Mouse (Mus musculus) myocyte (in vitro differentiated cells): ENCODE measurements around the gene Ppp2r5e. TPM values are rescaled to one million over a fixed set of nuclear protein-coding genes. Genes with fewer than 3 reads are reported as not detected.

Source experiments
- H3K27me3 ChIP-seq: one replicate; pipeline ENCODE4 v1.6.1; 2011; ENCODE audit not compliant: control insufficient read depth, insufficient read depth, insufficient read length
- H3K36me3 ChIP-seq: one replicate; pipeline ENCODE4 v1.6.1; 2011; ENCODE audit not compliant: control insufficient read depth, insufficient read depth
- H3K4me2 ChIP-seq: one replicate; pipeline ENCODE4 v1.6.1; 2011; ENCODE audit warnings: low read depth, control low read depth
- H3K4me3 ChIP-seq: one replicate; pipeline ENCODE4 v1.5.1; 2011; ENCODE audit warnings: mild to moderate bottlenecking, control low read depth, moderate library complexity
- H3K79me2 ChIP-seq: one replicate; pipeline ENCODE4 v1.6.1; 2011; ENCODE audit not compliant: control insufficient read depth, insufficient read depth
- H3ac ChIP-seq: one replicate; pipeline ENCODE4 v1.6.1; 2011; ENCODE audit not compliant: control insufficient read depth, insufficient read length
- CEBPB ChIP-seq: IDR thresholded peaks from 2 replicates; pipeline ENCODE4 v1.6.1; 2011; ENCODE audit warnings: mild to moderate bottlenecking, moderate library complexity; ENCODE audit not compliant: poor library complexity, insufficient read depth, severe bottlenecking
- E2F4 ChIP-seq: IDR thresholded peaks from one replicate; pipeline ENCODE4 v1.6.1; 2011; ENCODE audit warnings: mild to moderate bottlenecking, control low read depth, moderate library complexity; ENCODE audit not compliant: insufficient read depth
- MAX ChIP-seq: IDR thresholded peaks from one replicate; pipeline ENCODE4 v1.6.1; 2011; ENCODE audit warnings: low read depth, mild to moderate bottlenecking, control low read depth
- MYOD1 ChIP-seq, 3 experiments: IDR thresholded peaks; one replicate each; pipeline ENCODE4 v1.6.1; 2011; ENCODE audit warnings: control low read depth in 2 of 3, low read depth in 2 of 3, mild to moderate bottlenecking in 2 of 3, moderate library complexity in 1 of 3; ENCODE audit not compliant: insufficient read length in 2 of 3, control insufficient read depth in 1 of 3
- MYOG ChIP-seq, 3 experiments: IDR thresholded peaks; one replicate each; pipeline ENCODE4 v1.6.1; 2011; ENCODE audit warnings: control low read depth in 2 of 3, low read depth in 2 of 3, mild to moderate bottlenecking in 2 of 3; ENCODE audit not compliant: insufficient read length in 2 of 3, control insufficient read depth in 1 of 3, insufficient read depth in 1 of 3
- POLR2A ChIP-seq: IDR thresholded peaks from one replicate; pipeline ENCODE4 v1.6.1; 2011; ENCODE audit warnings: low read depth, mild to moderate bottlenecking, control low read depth, moderate library complexity; ENCODE audit not compliant: insufficient read length
- POLR2AphosphoS2 ChIP-seq: IDR thresholded peaks from one replicate; pipeline ENCODE4 v1.6.1; 2011; ENCODE audit warnings: low read depth, control low read depth; ENCODE audit not compliant: insufficient read length
- REST ChIP-seq: IDR thresholded peaks from one replicate; pipeline ENCODE4 v1.6.1; 2011; ENCODE audit warnings: mild to moderate bottlenecking, control low read depth, moderate library complexity; ENCODE audit not compliant: insufficient read depth, insufficient read length
- SRF ChIP-seq: IDR thresholded peaks from one replicate; pipeline ENCODE4 v1.6.1; 2011; ENCODE audit warnings: low read depth; ENCODE audit not compliant: control insufficient read depth, insufficient read length
- TCF12 ChIP-seq: IDR thresholded peaks from one replicate; pipeline ENCODE4 v1.6.1; 2011; ENCODE audit warnings: mild to moderate bottlenecking, control low read depth; ENCODE audit not compliant: poor library complexity, insufficient read depth, severe bottlenecking
- TCF3 ChIP-seq: IDR thresholded peaks from one replicate; pipeline ENCODE4 v1.6.1; 2011; ENCODE audit warnings: low read depth, control low read depth; ENCODE audit not compliant: insufficient read length
- USF1 ChIP-seq: IDR thresholded peaks from one replicate; pipeline ENCODE4 v1.6.1; 2011; ENCODE audit warnings: low read depth, mild to moderate bottlenecking, control low read depth, moderate library complexity
- polyA plus RNA-seq: library from polyadenylated mRNA; unstranded; fragments of >200 nt; fragmentation: generic; extraction: Trizol; gene quantifications from one replicate; pipeline ENCODE4 v1.2.1, GENCODE M21; 2012; ENCODE audit warnings: missing spikeins

The Ppp2r5e gene
- polyA plus RNA-seq, 1 experiment, result 15.4 TPM

DNA sequence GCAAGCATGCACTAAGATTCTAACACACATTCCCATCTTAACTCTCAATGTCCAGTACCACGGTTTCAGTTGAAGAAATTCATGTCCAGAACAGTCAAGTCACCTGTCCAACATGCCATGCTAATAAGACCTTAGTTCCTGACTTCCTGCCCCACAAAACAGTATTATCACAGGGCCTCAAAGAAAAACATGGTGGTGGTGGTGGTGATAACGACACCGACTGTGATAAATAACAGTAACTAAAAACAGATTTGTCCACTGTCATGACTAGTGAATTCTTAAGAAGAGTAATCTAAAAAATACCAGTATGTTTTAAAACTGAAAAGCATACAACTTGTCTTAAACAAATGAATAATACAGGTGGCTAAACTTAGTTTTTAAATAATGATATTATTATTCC lies 71.8 kb downstream of the Ppp2r5e start:
- Histone ChIP-seq H3K27me3 (no peaks in the 10 kb centered on the region), H3K4me3 (no peak overlapping the region), H3K36me3 (no peaks in the 10 kb centered on the region), H3ac (no peak overlapping the region), H3K4me2 (no peak overlapping the region), H3K79me2 (peaks cover 69% of the 10 kb centered on the region)
- TF ChIP-seq USF1, result no peak
- TF ChIP-seq REST, result no peak
- TF ChIP-seq CEBPB, result no peak
- no peak for TF ChIP-seq MAX
- TF ChIP-seq TCF12, result no peak

DNA sequence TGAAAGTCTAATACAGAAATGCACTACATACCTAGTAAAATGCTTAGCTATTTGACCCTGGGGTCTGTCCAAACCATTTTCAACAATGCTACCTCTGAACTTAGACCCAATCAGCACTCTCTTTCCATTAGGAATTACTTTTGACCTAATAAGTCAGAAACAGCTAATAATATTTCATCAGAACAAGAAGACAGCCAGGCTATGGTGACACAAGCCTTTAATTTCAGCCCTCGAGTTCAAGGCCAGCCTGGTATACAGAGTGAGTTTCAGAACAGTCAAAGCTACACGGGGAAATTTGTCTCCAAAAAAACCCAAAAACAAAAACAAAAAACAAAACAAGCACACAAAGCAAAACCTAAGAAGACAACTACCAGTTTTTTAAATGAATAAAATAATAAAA lies 73.1 kb downstream of the Ppp2r5e start:
- Histone ChIP-seq H3K27me3 (no peaks in the 10 kb centered on the region), H3K79me2 (peaks cover 70% of the 10 kb centered on the region), H3K4me3 (no peak overlapping the region), H3K4me2 (no peak overlapping the region), H3ac (no peak overlapping the region), H3K36me3 (no peaks in the 10 kb centered on the region)
- TF ChIP-seq REST (no peak), MYOD1 (IDR thresholded peaks at IDR 0.05; ENCODE audit: control insufficient read depth in 1 of 3, insufficient read length in 2 of 3, low read depth in 2 of 3) (no peak), POLR2A (no peak), USF1 (no peak)

DNA sequence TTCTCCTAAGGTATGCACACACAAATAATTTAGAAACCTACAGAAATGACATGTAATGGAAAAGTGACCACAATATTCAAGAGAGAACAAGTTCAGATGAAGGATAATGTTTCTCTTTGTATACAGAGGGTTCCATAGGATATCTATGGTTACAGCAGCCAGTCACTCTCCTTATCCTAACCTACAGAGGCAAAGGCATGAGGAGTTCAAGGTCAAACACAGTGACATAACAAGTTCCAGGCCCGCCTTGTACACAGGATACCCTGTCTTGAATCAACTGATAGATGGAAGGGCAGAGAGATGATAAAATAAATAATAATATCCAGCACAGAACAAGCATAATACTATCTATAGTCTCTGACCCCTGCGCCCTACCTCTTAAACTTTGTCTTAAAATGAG lies 73.7 kb downstream of the Ppp2r5e start:
- no peak for TF ChIP-seq CEBPB
- TF ChIP-seq E2F4, result no peak
- no peak for TF ChIP-seq USF1
- Histone ChIP-seq H3K79me2 (peaks cover 71% of the 10 kb centered on the region), H3K4me2 (no peak overlapping the region), H3K4me3 (no peak overlapping the region), H3ac (no peak overlapping the region), H3K36me3 (no peaks in the 10 kb centered on the region), H3K27me3 (no peaks in the 10 kb centered on the region)

DNA sequence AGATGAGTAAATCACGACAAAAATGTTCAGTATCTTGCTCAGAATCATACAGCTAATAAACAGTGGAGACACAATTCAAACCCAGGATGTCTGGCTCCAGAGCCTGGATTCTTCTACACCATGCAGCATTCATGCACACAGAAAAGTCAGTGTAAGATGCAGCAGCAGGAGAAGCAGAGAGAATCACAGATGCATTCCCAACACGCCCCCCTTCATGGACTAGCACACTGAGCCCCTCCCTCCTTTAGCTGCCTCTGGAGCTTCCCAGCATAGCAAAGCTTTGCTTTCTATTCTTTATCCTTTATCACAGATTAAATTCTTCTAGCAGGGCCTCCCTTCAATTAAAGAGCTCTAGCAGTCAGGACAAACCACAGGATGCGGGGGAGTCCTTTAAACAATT lies 75.7 kb downstream of the Ppp2r5e start:
- H3K4me3 ChIP-seq, result no peak overlapping the region
- TF ChIP-seq MYOD1 (IDR thresholded peaks at IDR 0.05; ENCODE audit: control insufficient read depth in 1 of 3, insufficient read length in 2 of 3, low read depth in 2 of 3) (no peak), USF1 (no peak), CEBPB (no peak), TCF12 (no peak), REST (no peak), TCF3 (no peak), POLR2AphosphoS2 (no peak), POLR2A (no peak), SRF (no peak), MAX (no peak), MYOG (IDR thresholded peaks at IDR 0.05; ENCODE audit: control insufficient read depth in 1 of 3, insufficient read depth in 1 of 3, insufficient read length in 2 of 3, low read depth in 2 of 3) (no peak), E2F4 (no peak)
- H3K79me2 ChIP-seq, result peaks cover 68% of the 10 kb centered on the region
- no peak overlapping the region for H3K4me2 ChIP-seq
- no peaks in the 10 kb centered on the region for H3K27me3 ChIP-seq
- H3ac ChIP-seq, result no peak overlapping the region
- no peaks in the 10 kb centered on the region for H3K36me3 ChIP-seq

DNA sequence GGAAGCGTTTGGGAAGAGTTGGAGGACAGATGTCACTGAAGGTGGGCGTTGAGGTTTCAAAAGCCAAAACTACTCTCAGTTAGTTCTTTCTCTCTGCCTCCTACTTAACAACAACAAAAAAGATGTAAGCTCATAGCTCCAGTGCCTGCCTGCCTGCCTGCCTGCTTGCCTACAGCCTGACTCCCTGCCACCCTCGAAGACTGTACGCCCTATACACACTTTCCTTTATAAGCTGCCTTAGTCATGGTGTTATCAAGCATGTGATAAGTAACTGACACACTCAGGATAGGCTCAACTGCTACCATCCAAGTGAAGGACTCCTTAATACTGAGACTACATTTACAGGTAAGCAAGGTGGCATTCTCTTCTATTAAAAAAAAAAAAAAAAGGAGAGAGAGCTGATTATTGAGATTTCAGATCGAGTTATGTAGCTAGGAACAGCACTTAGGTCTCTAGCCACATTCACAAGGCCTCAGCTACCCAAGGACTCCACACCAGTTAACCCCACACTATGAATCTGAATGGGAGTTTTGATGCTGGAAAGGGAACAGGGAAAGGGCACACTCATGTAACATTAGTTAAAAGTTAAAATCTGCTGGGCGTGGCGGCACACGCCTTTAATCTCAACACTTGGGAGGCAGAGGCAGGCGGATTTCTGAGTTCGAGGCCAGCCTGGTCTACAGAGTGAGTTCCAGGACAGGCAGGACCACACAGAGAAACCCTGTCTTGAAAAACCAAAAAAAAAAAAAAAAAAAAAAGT lies 76.7 kb downstream of the Ppp2r5e start:
- Histone ChIP-seq H3K4me2 (no peak overlapping the region), H3K4me3 (no peak overlapping the region), H3K36me3 (no peaks in the 10 kb centered on the region), H3K27me3 (no peaks in the 10 kb centered on the region), H3K79me2 (peaks cover 63% of the 10 kb centered on the region), H3ac (no peak overlapping the region)
- no peak for TF ChIP-seq REST
- TF ChIP-seq SRF, result no peak
- TF ChIP-seq MYOD1 (IDR thresholded peaks at IDR 0.05; ENCODE audit: control insufficient read depth in 1 of 3, insufficient read length in 2 of 3, low read depth in 2 of 3), result no peak
- no peak for TF ChIP-seq CEBPB
- no peak for TF ChIP-seq USF1
- no peak for TF ChIP-seq MYOG (IDR thresholded peaks at IDR 0.05; ENCODE audit: control insufficient read depth in 1 of 3, insufficient read depth in 1 of 3, insufficient read length in 2 of 3, low read depth in 2 of 3)
- no peak for TF ChIP-seq TCF12
- no peak for TF ChIP-seq E2F4
- TF ChIP-seq POLR2AphosphoS2, result no peak
- no peak for TF ChIP-seq TCF3
- TF ChIP-seq MAX, result no peak
- TF ChIP-seq POLR2A, result no peak
